Mouse (Mus musculus) forebrain, embryonic 15.5 days (tissue): Measurements from ENCODE around the gene Ifngr2. TPM values are rescaled to one million over a fixed set of nuclear protein-coding genes. Genes with fewer than 3 reads are reported as not detected.
"Not testable (repeated sequence)": the region's sequence is repeated elsewhere in the genome, so short reads cannot be mapped to it uniquely, and the experiment has no call there.

Experiments
- ATAC-seq: fragments of 200-750 bp; cut with Nextera tagmentation; replicated peaks from 2 replicates; pipeline ENCODE4 v1.8.0; 2017; ENCODE audit warnings: mild to moderate bottlenecking, moderate TSS enrichment, moderate library complexity
- H3K27ac ChIP-seq: fragments of 300-500 bp; sonication (generic); replicated peaks from 2 replicates; pipeline ENCODE4 v1.5.1; 2015; ENCODE audit warnings: mild to moderate bottlenecking, inconsistent platforms
- H3K27me3 ChIP-seq: fragments of 300-500 bp; sonication (generic); 2 replicates; pipeline ENCODE4 v1.6.1; 2015; ENCODE audit warnings: inconsistent platforms
- H3K36me3 ChIP-seq: fragments of 300-500 bp; sonication (generic); 2 replicates; pipeline ENCODE4 v1.6.1; 2015; ENCODE audit warnings: mild to moderate bottlenecking, inconsistent platforms
- H3K4me1 ChIP-seq: fragments of 300-500 bp; sonication (generic); 2 replicates; pipeline ENCODE4 v1.6.1; 2015; ENCODE audit warnings: inconsistent platforms
- H3K4me2 ChIP-seq: fragments of 300-500 bp; sonication (generic); replicated peaks from 2 replicates; pipeline ENCODE4 v1.6.1; 2015; ENCODE audit warnings: mild to moderate bottlenecking, inconsistent platforms
- H3K4me3 ChIP-seq: fragments of 300-500 bp; sonication (generic); 2 replicates; pipeline ENCODE4 v1.5.1; 2015; ENCODE audit warnings: mild to moderate bottlenecking, inconsistent platforms
- H3K9ac ChIP-seq: fragments of 300-500 bp; sonication (generic); replicated peaks from 2 replicates; pipeline ENCODE4 v1.6.1; 2015; ENCODE audit warnings: mild to moderate bottlenecking, inconsistent platforms
- H3K9me3 ChIP-seq: fragments of 300-500 bp; sonication (generic); 2 replicates; pipeline ENCODE4 v1.6.1; 2016; ENCODE audit warnings: inconsistent platforms
- WGBS: fragments of 180-500 bp; shearing (Covaris S2); methylation state at CpG from one replicate; pipeline ENCODE4 v1.1.7; 2015; ENCODE audit warnings: mixed read lengths; 5-methylcytosine and 5-hydroxymethylcytosine counted together
- polyA plus RNA-seq: library from polyadenylated mRNA; unstranded; fragments of >200 nt; fragmentation: Nextera tagmentation; extraction: Ambion mirVana; gene quantifications from 2 replicates; pipeline ENCODE4 v1.2.1, GENCODE M21; 2015

Ifngr2 gene
- polyA plus RNA-seq, 1 experiment from 2014 or later = 105 TPM

DNA sequence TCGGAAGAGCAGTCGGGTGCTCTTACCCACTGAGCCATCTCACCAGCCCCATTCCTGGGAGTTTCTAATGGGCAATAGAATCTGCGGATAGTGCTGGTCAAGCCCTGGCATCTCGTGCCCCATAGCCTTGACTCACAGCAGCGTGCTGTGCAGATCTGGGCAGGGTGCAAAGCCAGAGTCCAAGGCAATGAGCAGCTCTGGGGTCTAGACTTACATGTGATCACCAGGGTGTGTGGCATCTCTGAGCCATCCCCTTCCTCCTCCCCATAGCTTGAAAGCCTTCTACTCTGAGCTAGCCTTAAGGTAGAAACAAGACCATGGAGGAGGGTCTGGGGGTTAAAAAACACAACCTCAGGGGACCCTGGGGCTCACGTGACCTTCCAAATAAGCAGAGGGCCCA, 20.6 kb upstream of the Ifngr2 start:
- Histone ChIP-seq H3K4me1 (peaks cover 6% of the 10 kb centered on the region; the same call in 1 of the 2 replicates), H3K27ac (no peak overlapping the region), H3K9me3 (no peaks in the 10 kb centered on the region), H3K27me3 (no peaks in the 10 kb centered on the region), H3K4me3 (no peak overlapping the region), H3K9ac (no peak overlapping the region), H3K36me3 (no peaks in the 10 kb centered on the region), H3K4me2 (no peak overlapping the region)
- WGBS = 92% methylated on average over 6 of the region's 6 CpGs
- ATAC-seq = no peak

DNA sequence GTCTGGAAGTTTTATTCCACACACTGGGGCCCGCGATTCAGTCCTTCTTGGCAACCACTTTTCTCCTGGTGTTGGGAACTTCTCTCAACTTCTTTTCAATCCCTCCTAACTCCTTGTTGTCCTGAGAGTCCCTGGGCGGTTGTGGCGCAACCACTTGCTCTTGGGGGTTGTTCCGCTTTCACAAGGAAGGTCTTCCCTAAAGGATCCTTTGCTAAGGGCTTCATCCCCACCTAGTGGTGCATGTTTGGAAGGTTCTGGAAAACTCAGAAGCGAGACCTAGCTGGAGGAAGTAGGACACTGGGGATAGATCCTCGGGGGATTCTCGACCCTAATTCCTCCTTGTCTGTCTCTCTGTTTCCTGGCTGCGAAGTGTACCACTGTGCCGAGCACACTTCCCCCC, 19.8 kb upstream of the Ifngr2 start:
- H3K36me3 ChIP-seq = no peaks in the 10 kb centered on the region
- no peak overlapping the region for H3K27ac ChIP-seq
- 84% methylated on average over 10 of the region's 10 CpGs for WGBS
- peaks cover 9% of the 10 kb centered on the region for H3K4me1 ChIP-seq
- H3K27me3 ChIP-seq = no peaks in the 10 kb centered on the region
- H3K9ac ChIP-seq = no peak overlapping the region
- ATAC-seq = no peak
- no peaks in the 10 kb centered on the region for H3K9me3 ChIP-seq
- H3K4me2 ChIP-seq = no peak overlapping the region
- no peak overlapping the region for H3K4me3 ChIP-seq

DNA sequence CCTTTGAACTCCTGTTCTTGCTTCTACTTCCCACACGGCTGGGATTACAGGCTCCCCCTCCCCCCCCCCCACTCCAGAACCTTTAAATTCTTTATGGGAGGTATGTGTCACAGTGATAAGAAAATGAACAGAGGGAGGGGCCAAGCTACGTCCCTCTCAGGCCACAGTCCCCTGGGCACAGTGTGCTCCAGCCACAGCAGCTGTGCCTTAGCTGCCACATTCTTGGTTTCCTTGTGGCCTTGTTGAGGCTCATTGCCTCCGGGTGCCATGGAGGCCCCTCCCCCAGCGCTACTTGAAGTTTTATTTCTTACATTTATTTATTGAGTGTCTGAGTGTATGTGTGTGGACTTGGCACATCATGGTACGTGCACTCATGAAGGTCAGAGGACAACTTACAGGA, 19.4 kb upstream of the Ifngr2 start:
- Histone ChIP-seq H3K4me1 (peaks cover 14% of the 10 kb centered on the region), H3K9ac (no peak overlapping the region), H3K36me3 (no peaks in the 10 kb centered on the region), H3K4me2 (no peak overlapping the region), H3K4me3 (no peak overlapping the region), H3K27me3 (no peaks in the 10 kb centered on the region), H3K9me3 (no peaks in the 10 kb centered on the region), H3K27ac (no peak overlapping the region)
- ATAC-seq = no peak
- 74% methylated on average over 5 of the region's 5 CpGs for WGBS

DNA sequence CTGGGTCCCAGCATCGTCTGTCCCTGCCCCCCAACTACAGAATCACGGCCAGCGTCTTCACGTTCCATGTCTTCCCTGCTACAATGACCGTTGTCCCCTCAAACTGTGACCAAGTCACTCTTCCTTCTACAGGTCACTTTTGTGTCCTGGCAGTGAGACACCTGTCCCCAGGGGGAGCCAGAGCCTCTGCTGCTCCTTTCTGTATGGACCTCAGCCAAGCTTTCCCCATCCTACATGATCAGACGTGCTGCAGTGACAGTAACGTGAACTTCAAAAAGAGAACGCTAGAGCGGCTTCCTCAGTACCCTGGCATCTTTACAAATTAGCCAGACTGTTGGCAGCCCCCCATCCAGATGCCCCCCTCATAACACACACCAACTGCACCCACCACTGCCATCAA, 18.3 kb upstream of the Ifngr2 start:
- Histone ChIP-seq H3K4me3 (no peak overlapping the region), H3K27ac (no peak overlapping the region), H3K9me3 (no peaks in the 10 kb centered on the region), H3K9ac (no peak overlapping the region), H3K4me2 (no peak overlapping the region), H3K4me1 (peaks cover 14% of the 10 kb centered on the region), H3K27me3 (no peaks in the 10 kb centered on the region), H3K36me3 (no peaks in the 10 kb centered on the region)
- no peak for ATAC-seq
- 74% methylated on average over 9 of the region's 9 CpGs for WGBS

DNA sequence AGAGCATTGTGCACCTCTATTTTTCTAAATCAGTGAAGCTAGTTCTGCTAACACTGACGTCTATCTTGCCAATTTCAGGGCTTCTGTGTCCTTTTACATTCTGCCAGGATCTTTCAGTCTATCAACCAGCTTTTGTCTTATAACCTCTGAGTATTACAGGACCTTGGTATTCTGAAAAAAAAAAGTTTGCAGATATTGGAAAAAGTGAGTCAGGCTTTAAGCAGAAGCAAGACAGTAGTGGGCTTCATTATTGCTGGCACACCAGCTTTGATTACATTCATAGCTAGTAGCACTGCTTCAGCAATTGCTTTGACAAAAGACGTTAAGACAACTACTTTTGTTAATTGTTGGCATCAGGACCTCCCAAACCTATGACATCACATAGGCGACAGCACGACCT, 16.0 kb upstream of the Ifngr2 start:
- Histone ChIP-seq H3K4me1 (peaks cover 14% of the 10 kb centered on the region), H3K27ac (0 out of 2 replicates have a peak overlapping the region, but pooled peaks have one; percentile 54)
- H3K9ac ChIP-seq, H3K27me3 ChIP-seq, H3K36me3 ChIP-seq, H3K4me3 ChIP-seq, ATAC-seq, H3K4me2 ChIP-seq, H3K9me3 ChIP-seq: not testable (repeated sequence)
- WGBS = 76% methylated on average over 4 of the region's 4 CpGs

DNA sequence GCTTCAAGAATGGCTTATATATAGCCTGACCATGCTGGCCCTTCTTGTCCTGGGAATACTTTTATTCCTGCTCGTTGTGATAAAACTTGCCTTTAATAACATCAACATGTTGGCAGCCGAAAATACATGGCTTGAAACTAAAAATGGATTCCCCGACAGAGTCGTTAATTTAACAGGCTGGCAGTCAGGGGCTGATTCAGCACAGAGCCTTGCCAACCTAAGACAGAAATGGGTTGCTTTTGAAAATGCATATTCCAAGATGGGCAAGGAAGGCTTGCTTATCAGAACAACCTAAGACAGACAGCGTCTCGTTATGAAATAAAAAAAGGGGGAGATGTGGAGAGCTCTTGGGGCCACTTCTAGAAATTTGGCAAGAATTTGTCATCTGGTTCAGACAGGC, 15.0 kb upstream of the Ifngr2 start:
- Histone ChIP-seq H3K9ac (no peak overlapping the region), H3K4me2 (no peak overlapping the region), H3K27ac (peak overlapping the region; percentile 54), H3K4me3 (no peak overlapping the region), H3K36me3 (no peaks in the 10 kb centered on the region), H3K9me3 (no peaks in the 10 kb centered on the region), H3K27me3 (no peaks in the 10 kb centered on the region), H3K4me1 (peaks cover 14% of the 10 kb centered on the region)
- WGBS = 61% methylated on average over 6 of the region's 6 CpGs
- ATAC-seq = no peak

DNA sequence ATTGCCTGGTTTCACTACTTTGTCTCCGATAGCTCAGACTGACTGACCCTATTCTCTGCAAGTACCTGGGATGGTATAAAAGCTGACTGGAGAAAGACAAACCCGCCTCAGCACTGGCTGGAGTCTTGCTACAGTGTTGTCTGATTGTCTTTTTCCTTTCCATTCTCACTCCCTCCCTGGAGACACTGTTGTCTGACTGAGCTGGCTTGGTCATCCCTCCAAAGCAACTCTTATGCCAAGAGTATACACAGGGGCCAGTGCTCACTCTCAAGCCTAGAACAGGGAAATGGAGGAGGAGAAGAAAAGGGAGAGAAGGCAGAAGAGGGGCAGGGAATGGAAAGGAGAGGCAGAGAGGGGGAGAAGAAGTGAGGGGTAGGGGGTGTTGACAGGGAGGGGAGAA, 14.4 kb upstream of the Ifngr2 start:
- Histone ChIP-seq H3K9me3 (no peaks in the 10 kb centered on the region), H3K27me3 (no peaks in the 10 kb centered on the region), H3K4me3 (no peak overlapping the region), H3K27ac (peak overlapping the region; percentile 54), H3K4me2 (no peak overlapping the region), H3K9ac (no peak overlapping the region), H3K4me1 (peaks cover 14% of the 10 kb centered on the region), H3K36me3 (no peaks in the 10 kb centered on the region)
- 62% methylated on average over 2 of the region's 2 CpGs for WGBS
- ATAC-seq = no peak

DNA sequence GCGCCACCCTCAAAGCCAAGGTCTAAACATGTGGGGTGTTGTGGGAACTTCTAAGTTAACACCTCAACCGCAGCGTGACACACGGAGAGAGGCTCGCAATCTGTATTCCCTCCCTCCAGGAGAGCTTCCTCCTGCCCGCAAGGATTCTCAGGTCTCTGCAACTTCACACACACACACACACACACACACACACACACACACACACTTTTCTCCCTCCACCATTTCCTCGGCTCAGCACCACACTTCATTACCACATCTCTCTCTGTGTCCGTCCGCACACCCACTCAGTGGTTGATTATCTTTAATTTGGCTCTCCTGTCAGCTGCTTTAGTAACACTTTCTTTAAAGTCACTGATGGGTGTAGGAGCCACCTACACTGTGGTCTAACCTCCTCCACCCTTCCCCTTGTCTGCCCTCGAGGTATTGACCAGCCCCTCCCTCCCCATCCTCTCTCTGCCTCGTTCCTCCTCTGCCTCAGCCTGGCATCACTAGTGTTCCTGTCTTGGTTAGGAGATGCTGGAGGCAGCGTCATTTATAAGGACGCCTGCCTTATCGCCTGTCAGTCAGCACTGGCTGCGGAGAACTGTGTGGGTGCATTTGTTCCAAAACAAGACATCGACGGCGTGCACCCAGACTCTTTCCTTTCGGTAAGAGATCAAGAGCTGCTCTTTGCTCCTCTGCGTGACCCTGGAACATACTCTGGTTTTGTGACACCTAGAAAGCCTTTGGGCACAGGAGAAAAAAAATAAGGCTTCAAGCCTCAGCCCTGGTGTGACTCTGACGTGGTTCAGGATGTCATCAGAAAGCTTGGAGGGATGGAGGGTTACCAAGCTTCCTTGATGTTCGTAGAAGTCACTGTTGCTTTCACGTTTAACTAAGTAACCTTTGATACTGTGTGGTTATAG, 13.5 kb upstream of the Ifngr2 start:
- 76% methylated on average over 23 of the region's 23 CpGs for WGBS
- H3K27ac ChIP-seq = no peak overlapping the region

DNA sequence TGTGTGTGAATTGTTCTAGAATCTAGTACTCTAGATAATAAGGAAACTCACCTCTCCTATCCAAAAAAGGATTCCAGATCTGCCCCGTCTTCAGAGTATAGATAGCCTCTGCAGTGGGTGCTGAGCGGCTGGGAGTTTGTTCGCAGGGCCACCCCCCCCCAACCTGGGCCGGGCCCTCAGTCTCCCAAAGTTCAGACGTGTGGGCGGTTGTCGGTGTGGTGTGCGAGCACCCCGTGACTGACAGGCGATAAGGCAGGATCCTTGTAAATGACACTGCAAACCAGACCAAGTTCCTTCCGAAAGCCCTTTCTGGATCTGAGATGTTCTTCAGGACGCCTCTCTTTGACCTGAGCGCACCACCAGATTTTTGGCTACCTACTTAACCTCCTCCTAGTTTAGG, 12.4 kb upstream of the Ifngr2 start:
- H3K9ac ChIP-seq = no peak overlapping the region
- H3K9me3 ChIP-seq = no peaks in the 10 kb centered on the region
- no peak for ATAC-seq
- no peaks in the 10 kb centered on the region for H3K27me3 ChIP-seq
- 56% methylated on average over 13 of the region's 13 CpGs for WGBS
- peaks cover 9% of the 10 kb centered on the region; the same call in 1 of the 2 replicates for H3K4me1 ChIP-seq
- no peak overlapping the region for H3K27ac ChIP-seq
- no peaks in the 10 kb centered on the region for H3K36me3 ChIP-seq
- H3K4me3 ChIP-seq = no peak overlapping the region
- H3K4me2 ChIP-seq = no peak overlapping the region

More for the DNA sequence above, 13.5 kb upstream of the Ifngr2 start:
- ATAC-seq = no peak
- no peaks in the 10 kb centered on the region for H3K36me3 ChIP-seq
- peaks cover 14% of the 10 kb centered on the region for H3K4me1 ChIP-seq
- H3K9ac ChIP-seq = no peak overlapping the region
- H3K4me2 ChIP-seq = no peak overlapping the region
- H3K9me3 ChIP-seq = no peaks in the 10 kb centered on the region
- no peak overlapping the region for H3K4me3 ChIP-seq
- H3K27me3 ChIP-seq = no peaks in the 10 kb centered on the region

DNA sequence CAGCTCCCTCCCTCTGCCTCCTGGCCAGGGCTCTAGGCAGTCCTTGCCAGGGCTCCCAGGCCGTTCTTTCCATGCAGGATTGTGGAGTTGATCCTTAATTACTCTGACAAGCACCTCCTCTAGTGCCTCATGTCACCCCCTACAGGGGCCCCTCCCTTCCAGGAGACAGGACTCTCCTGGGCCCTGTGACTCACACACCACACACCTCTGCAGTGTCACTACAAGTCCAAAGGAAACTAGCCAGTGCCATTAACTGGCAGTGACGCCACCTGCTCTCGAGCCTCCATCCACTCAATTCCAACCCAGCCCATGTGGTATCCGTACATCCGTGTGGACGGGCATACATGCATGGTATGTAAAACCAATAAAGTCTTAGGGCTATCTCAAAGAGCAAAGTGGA, 12.0 kb upstream of the Ifngr2 start:
- Histone ChIP-seq H3K9ac (no peak overlapping the region), H3K9me3 (no peaks in the 10 kb centered on the region), H3K36me3 (no peaks in the 10 kb centered on the region), H3K4me3 (no peak overlapping the region), H3K4me2 (no peak overlapping the region), H3K27ac (no peak overlapping the region), H3K4me1 (peaks cover 9% of the 10 kb centered on the region; the same call in 1 of the 2 replicates), H3K27me3 (no peaks in the 10 kb centered on the region)
- 84% methylated on average over 6 of the region's 6 CpGs for WGBS
- ATAC-seq = no peak

DNA sequence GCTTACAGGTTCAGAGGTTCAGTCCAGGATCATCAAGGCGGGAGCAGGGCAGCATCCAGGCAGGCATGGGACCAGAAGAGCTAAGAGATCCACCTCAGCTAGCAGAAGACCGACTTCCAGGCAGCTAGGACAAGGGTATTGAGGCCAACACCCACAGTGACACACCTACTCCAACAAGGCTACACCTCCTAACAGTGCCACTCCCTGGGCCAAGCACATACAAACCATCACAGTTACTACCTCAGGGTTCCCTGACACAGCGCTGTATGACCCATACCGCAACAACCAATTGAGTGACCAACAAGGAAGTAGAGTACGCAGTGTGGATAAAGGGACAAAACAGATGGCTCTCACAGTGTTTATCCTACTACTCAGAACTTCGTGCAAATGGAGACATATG, 10.5 kb upstream of the Ifngr2 start:
- no peak for ATAC-seq
- no peak overlapping the region for H3K9ac ChIP-seq
- H3K27me3 ChIP-seq = no peaks in the 10 kb centered on the region
- H3K4me2 ChIP-seq = no peak overlapping the region
- no peaks in the 10 kb centered on the region for H3K9me3 ChIP-seq
- no peak overlapping the region for H3K27ac ChIP-seq
- H3K4me1 ChIP-seq = peaks cover 12% of the 10 kb centered on the region
- no peaks in the 10 kb centered on the region for H3K36me3 ChIP-seq
- no peak overlapping the region for H3K4me3 ChIP-seq
- WGBS = 90% methylated on average over 6 of the region's 6 CpGs

DNA sequence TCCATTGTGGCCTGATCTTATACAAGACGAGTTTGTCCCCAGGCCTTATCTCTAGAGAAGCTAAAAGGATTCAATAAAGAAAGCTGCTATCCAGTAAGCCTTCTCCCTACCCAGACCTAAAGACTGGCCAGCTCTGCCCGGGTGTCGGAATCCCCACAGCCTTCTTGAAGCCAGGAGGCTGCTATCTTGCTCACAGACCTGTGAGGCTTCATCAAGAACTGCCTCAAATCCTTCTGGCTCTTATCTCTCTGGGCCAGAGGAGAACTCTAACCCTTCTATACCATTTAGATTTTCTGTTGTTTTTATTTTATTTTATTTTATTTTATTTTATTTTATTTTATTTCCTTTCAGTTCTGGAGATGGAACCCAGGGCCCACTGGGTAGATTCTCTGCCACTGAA, 9.8 kb upstream of the Ifngr2 start:
- H3K9ac ChIP-seq = no peak overlapping the region
- H3K4me1 ChIP-seq = peaks cover 16% of the 10 kb centered on the region
- no peaks in the 10 kb centered on the region for H3K36me3 ChIP-seq
- no peak overlapping the region for H3K27ac ChIP-seq
- no peak overlapping the region for H3K4me2 ChIP-seq
- no peak overlapping the region for H3K4me3 ChIP-seq
- H3K9me3 ChIP-seq = no peaks in the 10 kb centered on the region
- 81% methylated on average over 3 of the region's 3 CpGs for WGBS
- ATAC-seq = no peak
- no peaks in the 10 kb centered on the region for H3K27me3 ChIP-seq

DNA sequence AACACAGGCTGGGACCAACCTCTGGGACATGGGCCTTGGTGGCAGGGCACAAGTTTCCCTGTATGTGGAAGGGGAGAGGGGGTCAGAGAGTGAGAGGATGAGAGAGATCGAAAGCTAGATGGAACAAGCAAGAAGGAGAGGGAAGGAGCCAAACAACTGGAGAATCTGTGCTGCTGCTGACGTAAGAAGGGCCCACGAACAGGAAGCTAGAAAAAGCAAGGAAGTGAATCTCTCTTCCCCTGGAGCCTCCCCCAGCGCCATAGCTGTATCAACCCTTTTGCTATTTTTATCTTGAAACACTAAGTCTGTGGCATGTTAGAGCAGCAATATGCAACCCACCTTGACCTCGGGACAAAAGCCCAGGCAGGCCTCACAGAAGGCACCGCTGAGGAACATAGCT, 8.8 kb upstream of the Ifngr2 start:
- no peaks in the 10 kb centered on the region for H3K9me3 ChIP-seq
- no peak overlapping the region for H3K9ac ChIP-seq
- H3K27ac ChIP-seq = no peak overlapping the region
- H3K4me3 ChIP-seq = no peak overlapping the region
- no peaks in the 10 kb centered on the region for H3K27me3 ChIP-seq
- peaks cover 12% of the 10 kb centered on the region for H3K4me1 ChIP-seq
- WGBS = 83% methylated on average over 6 of the region's 6 CpGs
- H3K36me3 ChIP-seq = no peaks in the 10 kb centered on the region
- no peak overlapping the region for H3K4me2 ChIP-seq
- ATAC-seq = no peak
